Mouse (Mus musculus) lung, embryonic 15.5 days (tissue): Measurements from ENCODE around the gene Psmc6. TPM values are rescaled to one million over a fixed set of nuclear protein-coding genes. Genes with fewer than 3 reads are reported as not detected.

Experiments
- polyA plus RNA-seq: library from polyadenylated mRNA; unstranded; fragments of >200 nt; fragmentation: Nextera tagmentation; extraction: Ambion mirVana; gene quantifications from 2 replicates; pipeline ENCODE4 v1.2.1, GENCODE M21; 2015

Gene Psmc6
- polyA plus RNA-seq, 1 experiment from 2014 or later = 154 TPM

Other genes starting within 250 kb of the Psmc6 start
- gene Gpr137c, start 110.1 kb upstream of the Psmc6 start, polyA plus RNA-seq = 1.4 and 1.5 TPM in 2 replicates
- gene Txndc16, start 109.5 kb upstream of the Psmc6 start, polyA plus RNA-seq = 13.0 and 16.0 TPM in 2 replicates
- 30.7 and 37.1 TPM in 2 replicates for gene Ero1l, start 11.0 kb upstream of the Psmc6 start, polyA plus RNA-seq
- gene Styx, start 21.3 kb downstream of the Psmc6 start, polyA plus RNA-seq = 63.7 and 68.9 TPM in 2 replicates
- gene Gnpnat1, start 75.1 kb downstream of the Psmc6 start, polyA plus RNA-seq = 44.7 and 50.5 TPM in 2 replicates
- 239 and 248 TPM in 2 replicates for gene Fermt2, start 200.3 kb downstream of the Psmc6 start, polyA plus RNA-seq